Mouse (Mus musculus) stomach, postnatal 0 days (tissue): ENCODE results near the gene Gm10273. TPM values are rescaled to one million over a fixed set of nuclear protein-coding genes. Genes with fewer than 3 reads are reported as not detected.

Experiments used
- ATAC-seq: fragments of 200-750 bp; cut with Nextera tagmentation; 2 replicates; pipeline ENCODE4 v1.8.0; 2017; ENCODE audit not compliant: low FRiP score, low TSS enrichment
- DNase-seq: peaks from one replicate; pipeline ENCODE4 v3.0.0-alpha.2; 2016; ENCODE audit warnings: low spot score
- H3K27ac ChIP-seq: fragments of 300-500 bp; sonication (generic); replicated peaks from 2 replicates; pipeline ENCODE4 v1.5.1; 2014; ENCODE audit warnings: mild to moderate bottlenecking, control low read depth
- H3K27me3 ChIP-seq: fragments of 300-500 bp; sonication (generic); 2 replicates; pipeline ENCODE4 v1.6.1; 2014; ENCODE audit warnings: low read length; ENCODE audit not compliant: control insufficient read depth, insufficient read depth
- H3K36me3 ChIP-seq: fragments of 300-500 bp; sonication (generic); 2 replicates; pipeline ENCODE4 v1.6.1; 2014; ENCODE audit warnings: low read length, mixed read lengths; ENCODE audit not compliant: control insufficient read depth, insufficient read depth
- H3K4me1 ChIP-seq: fragments of 300-500 bp; sonication (generic); replicated peaks from 2 replicates; pipeline ENCODE4 v1.6.1; 2014; ENCODE audit warnings: antibody characterized with exemption; ENCODE audit not compliant: control insufficient read depth, insufficient read depth
- H3K4me2 ChIP-seq: fragments of 300-500 bp; sonication (generic); replicated peaks from 2 replicates; pipeline ENCODE4 v1.6.1; 2014; ENCODE audit warnings: low read depth, mild to moderate bottlenecking, control low read depth, moderate library complexity
- H3K4me3 ChIP-seq: fragments of 300-500 bp; sonication (generic); 2 replicates; pipeline ENCODE4 v1.5.1; 2014; ENCODE audit warnings: low read depth, low read length, control low read depth
- H3K9ac ChIP-seq: fragments of 300-500 bp; sonication (generic); 2 replicates; pipeline ENCODE4 v1.6.1; 2014; ENCODE audit warnings: mild to moderate bottlenecking, low read length, control low read depth, mixed read lengths
- H3K9me3 ChIP-seq: fragments of 300-500 bp; sonication (generic); 2 replicates; pipeline ENCODE4 v1.6.1; 2016; ENCODE audit warnings: low read length; ENCODE audit not compliant: control insufficient read depth
- CTCF ChIP-seq: IDR thresholded peaks from 2 replicates; pipeline ENCODE4 v1.5.1; 2016; ENCODE audit warnings: antibody characterized with exemption, low read depth, mild to moderate bottlenecking, moderate library complexity
- EP300 ChIP-seq: optimal IDR thresholded peaks from 2 replicates; pipeline ENCODE3; 2016; ENCODE audit warnings: antibody characterized with exemption
- WGBS: fragments of 180-500 bp; shearing (Covaris S2); extraction: QIAGEN DNeasy Blood & Tissue Kit; methylation state at CpG from one replicate; pipeline ENCODE4 v1.1.7; 2014; 5-methylcytosine and 5-hydroxymethylcytosine counted together
- polyA plus RNA-seq: library from polyadenylated mRNA; unstranded; fragments of >200 nt; fragmentation: Nextera tagmentation; extraction: Ambion mirVana; gene quantifications from 2 replicates; pipeline ENCODE4 v1.2.1, GENCODE M21; 2015

Gene Gm10273
- polyA plus RNA-seq, 1 experiment from 2014 or later = 1.4 TPM

DNA sequence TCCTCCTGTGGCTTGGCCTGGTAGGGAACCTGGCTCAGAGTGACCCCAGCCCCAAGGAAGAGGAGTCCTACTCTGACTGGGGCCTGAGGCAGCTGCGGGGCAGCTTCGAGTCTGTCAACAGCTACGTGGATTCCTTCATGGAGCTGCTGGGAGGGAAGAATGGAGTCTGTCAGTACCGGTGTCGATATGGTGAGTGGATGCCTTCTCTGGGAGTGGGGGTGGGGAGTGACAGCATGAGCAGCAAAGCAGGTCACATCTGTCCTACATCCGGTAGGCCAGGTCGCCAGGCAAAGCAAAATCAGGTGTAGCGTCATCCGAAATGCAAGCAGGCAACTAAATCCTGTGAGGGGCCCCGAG, 8.3 kb downstream of the Gm10273 start:
- WGBS = 54% methylated on average over 10 of the region's 10 CpGs
- H3K27ac ChIP-seq = peak overlapping the region; percentile 85
- no peaks in the 10 kb centered on the region for H3K27me3 ChIP-seq
- TF ChIP-seq EP300 = no peak
- TF ChIP-seq CTCF = no peak
- no peaks in the 10 kb centered on the region for H3K9me3 ChIP-seq
- DNase-seq (peak; percentile 45), ATAC-seq (peak; percentile 58)
- peak overlapping the region; percentile 21 for H3K4me3 ChIP-seq
- H3K4me2 ChIP-seq = peak overlapping the region; percentile 41
- H3K4me1 ChIP-seq = no peaks in the 10 kb centered on the region; the same call in 1 of the 2 replicates
- H3K36me3 ChIP-seq = no peaks in the 10 kb centered on the region
- peak overlapping the region; percentile 55 for H3K9ac ChIP-seq

- no peak for DNase-seq
- H3K27ac ChIP-seq = no peak overlapping the region
- 44% methylated on average over 6 of the region's 6 CpGs for WGBS
- no peak overlapping the region for H3K4me2 ChIP-seq
- no peaks in the 10 kb centered on the region for H3K9me3 ChIP-seq
- H3K4me1 ChIP-seq = no peaks in the 10 kb centered on the region
- H3K36me3 ChIP-seq = no peaks in the 10 kb centered on the region
- H3K9ac ChIP-seq = no peak overlapping the region
- no peaks in the 10 kb centered on the region for H3K27me3 ChIP-seq
- no peak for TF ChIP-seq CTCF
- TF ChIP-seq EP300 = no peak
- no peak overlapping the region for H3K4me3 ChIP-seq
- no peak for ATAC-seq
Observed at GRCm38 (mm10) chr10:59408499-59408898, 13.1 kb downstream of the Gm10273 start.

DNA sequence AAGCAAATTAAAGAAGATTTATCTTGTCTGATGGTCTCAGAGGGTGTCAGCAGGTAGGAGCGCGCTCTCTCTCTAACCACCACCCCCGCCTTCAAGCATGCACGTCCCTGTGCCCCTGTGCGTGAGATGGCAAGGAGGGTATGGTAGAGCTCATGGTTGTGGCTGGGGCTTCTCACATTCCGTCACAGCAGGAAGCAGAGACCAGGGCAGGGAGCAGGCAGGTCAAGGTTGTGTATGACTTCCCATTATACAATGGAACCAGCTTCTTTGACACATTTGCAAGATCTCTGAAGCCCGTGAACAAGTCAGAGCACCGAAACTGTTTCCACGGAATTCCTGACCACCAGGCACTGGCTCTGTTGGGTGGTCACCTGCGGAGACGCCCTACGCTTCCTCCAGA, 14.8 kb downstream of the Gm10273 start:
- no peak overlapping the region for H3K27ac ChIP-seq
- DNase-seq = no peak
- no peaks in the 10 kb centered on the region for H3K27me3 ChIP-seq
- 65% methylated on average over 12 of the region's 12 CpGs for WGBS
- H3K4me2 ChIP-seq = no peak overlapping the region
- TF ChIP-seq CTCF (no peak), EP300 (no peak)
- no peak overlapping the region for H3K4me3 ChIP-seq
- H3K9ac ChIP-seq = no peak overlapping the region
- no peaks in the 10 kb centered on the region for H3K36me3 ChIP-seq
- no peaks in the 10 kb centered on the region for H3K4me1 ChIP-seq
- no peaks in the 10 kb centered on the region for H3K9me3 ChIP-seq
- no peak for ATAC-seq

DNA sequence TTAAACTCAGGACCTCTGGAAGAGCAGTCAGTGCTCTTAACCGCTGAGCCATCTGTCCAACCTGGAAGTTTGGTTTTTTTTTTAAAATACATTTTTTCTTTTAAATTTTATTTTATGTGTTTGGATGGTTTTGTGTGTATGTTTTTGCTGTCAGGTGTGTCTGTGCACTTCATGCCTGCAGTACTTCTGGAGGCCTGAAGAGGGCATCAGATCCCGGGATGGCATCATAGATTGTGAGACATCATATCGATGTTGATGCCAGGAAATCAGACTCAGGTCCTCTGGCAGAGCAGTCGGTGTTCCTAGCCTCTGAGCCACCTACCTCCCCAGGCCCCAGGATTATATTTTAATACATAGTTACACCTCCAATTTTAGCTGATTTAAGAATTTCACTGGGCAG, 18.3 kb downstream of the Gm10273 start:
- ATAC-seq (no peak), DNase-seq (no peak)
- TF ChIP-seq CTCF (peak; percentile 33), EP300 (no peak)
- H3K4me3 ChIP-seq = no peak overlapping the region
- no peaks in the 10 kb centered on the region for H3K9me3 ChIP-seq
- no peaks in the 10 kb centered on the region for H3K4me1 ChIP-seq
- no peak overlapping the region for H3K27ac ChIP-seq
- H3K27me3 ChIP-seq = no peaks in the 10 kb centered on the region
- H3K4me2 ChIP-seq = no peak overlapping the region
- H3K9ac ChIP-seq = no peak overlapping the region
- WGBS = 95% methylated on average over 4 of the region's 4 CpGs
- no peaks in the 10 kb centered on the region for H3K36me3 ChIP-seq

DNA sequence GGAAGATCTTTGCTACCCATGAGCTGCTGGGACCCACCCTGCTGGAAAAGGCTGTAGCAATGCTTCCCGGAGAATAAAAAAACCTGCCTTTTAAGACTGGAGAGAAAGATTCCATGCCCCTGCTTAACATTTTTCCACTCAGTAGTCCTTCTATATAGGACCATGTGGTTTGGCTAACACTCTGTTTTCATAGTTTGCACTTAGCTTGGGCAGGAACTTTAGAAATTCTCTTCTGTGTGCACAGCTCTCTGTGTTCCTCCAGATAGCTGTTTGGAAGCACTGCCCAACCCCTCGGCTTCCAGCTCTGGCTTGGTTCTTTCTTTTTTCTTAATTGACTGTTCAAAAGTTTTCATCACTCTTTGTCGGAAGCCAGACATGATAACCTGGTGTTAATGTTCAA, 21.2 kb downstream of the Gm10273 start:
- no peak for DNase-seq
- no peak overlapping the region for H3K4me2 ChIP-seq
- H3K4me1 ChIP-seq = no peaks in the 10 kb centered on the region
- H3K27ac ChIP-seq = no peak overlapping the region
- 58% methylated on average over 3 of the region's 3 CpGs for WGBS
- no peaks in the 10 kb centered on the region for H3K36me3 ChIP-seq
- H3K9me3 ChIP-seq = no peaks in the 10 kb centered on the region
- ATAC-seq = no peak
- H3K4me3 ChIP-seq = no peak overlapping the region
- TF ChIP-seq CTCF (no peak), EP300 (no peak)
- no peak overlapping the region for H3K9ac ChIP-seq
- no peaks in the 10 kb centered on the region for H3K27me3 ChIP-seq

DNA sequence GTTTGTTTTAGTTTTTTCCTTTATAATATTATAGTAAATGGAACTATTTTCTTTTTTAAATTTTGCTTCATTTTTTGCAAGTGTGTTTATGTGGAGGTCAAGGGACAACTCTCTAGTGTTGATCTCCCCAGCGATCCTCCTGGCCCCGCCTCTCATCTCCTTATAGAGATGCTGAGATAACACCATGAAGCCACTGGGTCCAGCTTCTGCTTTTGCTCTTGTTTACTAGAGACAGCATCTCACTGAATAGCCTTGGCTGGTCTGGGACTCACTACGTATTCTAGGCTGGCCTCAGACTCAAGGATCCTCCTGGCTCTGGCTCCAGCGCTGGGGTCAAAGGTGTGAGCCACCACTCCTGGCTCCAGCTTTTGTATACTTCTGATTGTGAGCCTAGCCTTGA, 24.1 kb downstream of the Gm10273 start:
- Histone ChIP-seq H3K4me1 (no peaks in the 10 kb centered on the region), H3K4me3 (no peak overlapping the region), H3K36me3 (no peaks in the 10 kb centered on the region), H3K9me3 (no peaks in the 10 kb centered on the region), H3K4me2 (no peak overlapping the region), H3K27ac (no peak overlapping the region), H3K27me3 (no peaks in the 10 kb centered on the region), H3K9ac (no peak overlapping the region)
- TF ChIP-seq CTCF (no peak), EP300 (no peak)
- DNase-seq = no peak
- 86% methylated on average over 4 of the region's 4 CpGs for WGBS
- no peak for ATAC-seq
